Mouse (Mus musculus): ENCODE measurements around the gene Olfr92. TPM values are rescaled to one million over a fixed set of nuclear protein-coding genes. Genes with fewer than 3 reads are reported as not detected.
A peak's percentile ranks its signal among the peaks of the same experiment; 100 is the strongest.
"Not testable (repeated sequence)": the region's sequence is repeated elsewhere in the genome, so short reads cannot be mapped to it uniquely, and the experiment has no call there.

Gene Olfr92
- polyA plus RNA-seq (2016; fragmentation: Nextera tagmentation; extraction: Ambion mirVana): not detected in 2 replicates

DNA sequence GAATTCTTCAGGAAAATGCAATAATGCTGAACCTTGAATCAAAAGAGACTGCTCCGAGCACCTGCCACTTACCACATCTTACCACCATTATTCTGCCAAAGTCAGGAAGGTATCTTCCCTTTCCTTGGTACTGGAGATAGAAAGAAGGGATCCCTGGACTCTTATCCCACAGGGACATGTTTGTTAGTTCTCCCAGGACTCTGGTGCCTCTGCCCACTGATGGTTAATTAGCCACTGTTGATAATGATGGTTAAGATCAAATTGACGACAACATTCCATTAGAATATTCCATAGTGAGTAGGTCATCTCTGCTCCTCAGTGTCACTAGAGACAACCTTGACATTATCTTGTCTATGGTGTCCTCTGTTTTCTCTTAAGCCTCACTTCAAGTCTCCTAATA lies at the start of gene Olfr92:
Gene Olfr92 (minus strand): TSS at position 101 of the 400 bp plus-strand sequence.
- no peaks in the 10 kb centered on the region for H3K36me3 ChIP-seq
- no peak for ATAC-seq (ENCODE audit: low FRiP score, low read depth)
- no peaks in the 10 kb centered on the region for H3K27me3 ChIP-seq
- no peak within 1 kb of the TSS for H3K4me3 ChIP-seq
- no peak within 1 kb of the TSS for H3K9ac ChIP-seq (replicated peaks)
- no peaks in the 10 kb centered on the region for H3K4me1 ChIP-seq
- no peak within 1 kb of the TSS for H3K4me2 ChIP-seq (replicated peaks)
- no peak within 1 kb of the TSS for H3K27ac ChIP-seq (replicated peaks)
- no peaks in the 10 kb centered on the region for H3K9me3 ChIP-seq
- WGBS: 98% methylated on average over 2 of the region's 2 CpGs

DNA sequence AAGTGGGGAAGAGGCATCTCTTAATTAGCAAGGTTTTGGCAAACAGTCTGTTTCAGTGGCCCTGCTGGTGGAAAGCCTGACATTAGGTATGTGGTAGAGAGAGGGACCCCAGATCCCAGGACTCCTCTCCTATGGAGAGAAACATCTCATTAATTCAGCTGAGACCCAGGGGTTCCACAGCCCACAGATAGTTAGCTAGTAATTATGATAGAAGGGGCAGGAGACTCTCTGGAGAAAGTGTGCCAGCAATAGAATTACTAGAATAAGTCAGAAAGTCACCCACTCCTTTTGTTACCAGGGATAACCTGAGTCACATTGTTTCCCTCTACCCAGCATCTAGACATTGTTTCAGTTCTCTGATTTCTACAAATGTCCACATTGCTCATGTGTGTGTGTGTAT lies 41.5 kb upstream of the Olfr92 start, which contains the start of gene Olfr93:
Gene Olfr93 (minus strand): TSS at position 101 of the 400 bp plus-strand sequence.
- H3K4me3 ChIP-seq: no peak within 1 kb of the TSS
- H3K4me2 ChIP-seq (replicated peaks): no peak within 1 kb of the TSS
- H3K36me3 ChIP-seq: no peaks in the 10 kb centered on the region
- ATAC-seq (ENCODE audit: low FRiP score, low read depth): no peak
- H3K9ac ChIP-seq (replicated peaks): no peak within 1 kb of the TSS
- no peaks in the 10 kb centered on the region for H3K4me1 ChIP-seq
- H3K27ac ChIP-seq (replicated peaks): no peak within 1 kb of the TSS
- H3K9me3 ChIP-seq: no peaks in the 10 kb centered on the region
- no peaks in the 10 kb centered on the region for H3K27me3 ChIP-seq

DNA sequence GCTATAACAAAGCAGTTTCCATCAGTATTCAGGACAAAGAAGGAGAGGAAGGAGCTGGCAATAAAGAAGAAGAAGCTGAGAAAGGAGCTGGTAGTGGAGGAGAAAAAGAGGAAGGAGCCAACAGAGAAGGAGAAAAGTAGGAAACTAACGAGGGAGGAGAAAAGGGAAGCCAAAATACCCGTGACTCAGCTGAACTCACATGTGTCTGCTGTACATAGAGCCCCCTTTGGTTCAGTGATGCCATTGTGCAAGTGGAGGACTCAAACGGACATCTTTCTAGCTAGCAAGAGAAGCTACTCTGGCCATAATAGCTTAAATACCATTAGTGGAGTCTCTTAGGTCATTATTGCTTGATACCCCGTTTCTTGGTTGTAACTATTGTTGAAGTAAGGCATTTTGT lies 11.5 kb upstream of the Olfr92 start:
- H3K27ac ChIP-seq (replicated peaks); H3K27me3 ChIP-seq; H3K36me3 ChIP-seq; H3K9ac ChIP-seq (replicated peaks); ATAC-seq (ENCODE audit: low FRiP score, low read depth); H3K4me3 ChIP-seq; H3K9me3 ChIP-seq; H3K4me1 ChIP-seq; H3K4me2 ChIP-seq (replicated peaks): not testable (repeated sequence)
- WGBS: 69% methylated on average over 4 of the region's 4 CpGs

DNA sequence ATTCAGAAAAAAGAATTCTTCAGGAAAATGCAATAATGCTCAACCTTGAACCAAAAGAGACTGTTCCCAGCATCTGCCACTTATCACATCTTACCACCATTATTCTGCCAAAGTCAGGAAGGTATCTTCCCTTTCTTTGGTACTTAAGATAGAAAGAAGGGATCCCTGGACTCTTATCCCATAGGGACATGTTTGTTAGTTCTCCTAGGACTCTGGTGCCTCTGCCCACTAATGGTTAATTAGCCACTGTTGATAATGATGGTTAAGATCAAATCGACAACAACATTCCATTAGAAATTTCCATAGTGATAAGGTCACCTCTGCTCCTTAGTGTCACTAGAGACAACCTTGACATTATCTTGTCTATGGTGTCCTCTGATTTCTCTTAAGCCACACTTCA lies 21.7 kb downstream of the Olfr92 start, which contains the start of gene Olfr91:
Gene Olfr91 (minus strand): TSS at position 101 of the 400 bp plus-strand sequence.
- no peak for ATAC-seq (ENCODE audit: low FRiP score, low read depth)
- no peaks in the 10 kb centered on the region for H3K27me3 ChIP-seq
- H3K9ac ChIP-seq (replicated peaks): no peak within 1 kb of the TSS
- no peaks in the 10 kb centered on the region for H3K36me3 ChIP-seq
- no peaks in the 10 kb centered on the region for H3K9me3 ChIP-seq
- H3K4me2 ChIP-seq (replicated peaks): no peak within 1 kb of the TSS
- WGBS: 82% methylated on average over 1 of the region's 1 CpGs
- H3K4me1 ChIP-seq: no peaks in the 10 kb centered on the region
- H3K27ac ChIP-seq (replicated peaks): no peak within 1 kb of the TSS
- no peak within 1 kb of the TSS for H3K4me3 ChIP-seq

DNA sequence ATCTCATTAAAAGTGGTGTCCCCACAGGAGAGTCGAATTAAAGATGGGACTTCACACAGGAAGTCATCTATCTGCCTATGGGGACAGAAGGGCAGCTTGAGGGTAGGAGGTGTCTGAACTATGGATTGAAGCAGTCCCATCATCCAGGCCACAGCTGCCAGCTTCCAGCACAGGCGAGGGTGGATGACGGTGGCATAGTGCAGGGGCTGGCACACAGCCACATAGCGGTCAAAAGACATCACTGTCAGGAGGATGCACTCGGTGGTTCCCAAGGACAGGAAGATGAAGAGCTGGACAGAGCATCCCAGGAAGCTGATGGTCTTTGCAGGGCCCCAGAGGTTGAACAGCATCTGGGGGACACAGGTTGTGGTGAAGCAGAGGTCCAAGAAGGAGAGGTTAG lies 26.6 kb downstream of the Olfr92 start:
- no peak overlapping the region for H3K9ac ChIP-seq (replicated peaks)
- H3K4me3 ChIP-seq: no peak overlapping the region
- no peak overlapping the region for H3K27ac ChIP-seq (replicated peaks)
- H3K4me2 ChIP-seq (replicated peaks): no peak overlapping the region
- H3K36me3 ChIP-seq: no peaks in the 10 kb centered on the region
- 83% methylated on average over 5 of the region's 5 CpGs for WGBS
- no peaks in the 10 kb centered on the region for H3K9me3 ChIP-seq
- no peaks in the 10 kb centered on the region for H3K4me1 ChIP-seq
- no peaks in the 10 kb centered on the region for H3K27me3 ChIP-seq
- ATAC-seq (ENCODE audit: low FRiP score, low read depth): no peak

DNA sequence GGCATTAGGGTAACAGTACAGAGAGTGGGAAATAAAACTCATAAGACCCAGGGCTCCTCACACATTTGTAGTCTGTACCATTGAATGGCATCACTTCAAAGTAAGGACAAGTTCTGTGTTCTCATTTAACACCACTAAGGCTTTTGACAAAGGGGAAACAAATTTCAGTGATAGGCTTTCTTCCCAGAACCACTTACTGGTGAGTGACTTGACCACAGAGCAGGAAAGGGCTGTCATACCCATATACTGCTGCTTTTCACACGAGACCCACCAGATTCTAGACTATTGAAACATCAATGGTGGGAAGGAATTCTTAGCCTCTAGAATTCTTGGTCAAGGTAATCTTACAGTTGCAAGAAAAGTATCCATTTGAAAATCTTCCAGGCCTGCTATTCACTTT lies 27.7 kb downstream of the Olfr92 start:
- H3K9ac ChIP-seq (replicated peaks): no peak overlapping the region
- H3K4me2 ChIP-seq (replicated peaks): no peak overlapping the region
- no peaks in the 10 kb centered on the region for H3K36me3 ChIP-seq
- no peaks in the 10 kb centered on the region for H3K4me1 ChIP-seq
- H3K27ac ChIP-seq (replicated peaks): no peak overlapping the region
- no peak for ATAC-seq (ENCODE audit: low FRiP score, low read depth)
- 70% methylated on average over 1 of the region's 1 CpGs for WGBS
- no peaks in the 10 kb centered on the region for H3K27me3 ChIP-seq
- H3K4me3 ChIP-seq: no peak overlapping the region
- H3K9me3 ChIP-seq: no peaks in the 10 kb centered on the region

DNA sequence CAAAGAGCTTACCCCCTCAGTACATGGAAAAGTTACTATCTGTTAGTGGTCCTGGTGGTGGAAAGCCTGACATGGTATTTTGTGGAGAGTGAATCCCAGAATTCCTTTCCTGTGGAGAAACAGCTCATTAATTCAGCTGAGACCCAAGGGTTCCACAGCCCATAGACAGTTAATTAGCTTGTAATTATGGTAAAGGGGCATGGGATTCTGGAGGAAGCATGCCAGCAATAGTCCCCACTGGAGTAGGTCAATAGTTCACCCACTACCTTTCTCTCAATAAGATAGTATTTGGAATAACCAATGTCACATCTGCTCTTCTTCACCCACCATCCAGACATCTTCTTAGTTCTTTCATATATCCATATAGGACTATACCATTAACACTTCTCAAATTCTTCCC lies 31.5 kb downstream of the Olfr92 start, which contains the start of gene Olfr90:
Gene Olfr90 (minus strand): TSS at position 101 of the 400 bp plus-strand sequence.
- Histone ChIP-seq H3K4me2 (replicated peaks) (no peak within 1 kb of the TSS), H3K36me3 (no peaks in the 10 kb centered on the region), H3K4me3 (no peak within 1 kb of the TSS), H3K4me1 (no peaks in the 10 kb centered on the region), H3K27ac (replicated peaks) (no peak within 1 kb of the TSS), H3K9ac (replicated peaks) (no peak within 1 kb of the TSS), H3K9me3 (no peaks in the 10 kb centered on the region), H3K27me3 (no peaks in the 10 kb centered on the region)
- no peak for ATAC-seq (ENCODE audit: low FRiP score, low read depth)

DNA sequence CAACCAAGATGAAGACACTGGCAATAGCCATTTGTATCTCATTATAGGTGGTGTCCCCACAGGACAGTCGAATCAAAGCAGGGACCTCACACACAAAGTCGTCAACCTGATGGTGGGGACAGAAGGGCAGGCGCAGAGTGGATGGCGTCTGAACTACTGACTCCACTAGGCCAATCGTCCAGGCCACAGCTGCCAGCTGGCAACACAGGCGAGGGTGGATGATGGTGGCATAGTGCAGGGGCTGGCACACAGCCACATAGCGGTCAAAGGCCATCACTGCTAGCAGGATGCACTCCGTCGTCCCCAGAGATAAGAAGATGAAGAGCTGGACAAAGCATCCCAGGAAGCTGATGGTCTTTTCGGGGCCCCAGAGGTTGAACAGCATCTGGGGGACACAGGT lies 34.3 kb downstream of the Olfr92 start:
- H3K4me1 ChIP-seq: no peaks in the 10 kb centered on the region
- H3K4me2 ChIP-seq (replicated peaks): no peak overlapping the region
- no peak overlapping the region for H3K9ac ChIP-seq (replicated peaks)
- H3K27me3 ChIP-seq: no peaks in the 10 kb centered on the region
- ATAC-seq (ENCODE audit: low FRiP score, low read depth): no peak
- no peaks in the 10 kb centered on the region for H3K9me3 ChIP-seq
- 87% methylated on average over 10 of the region's 10 CpGs for WGBS
- H3K4me3 ChIP-seq: no peak overlapping the region
- no peaks in the 10 kb centered on the region for H3K36me3 ChIP-seq
- H3K27ac ChIP-seq (replicated peaks): no peak overlapping the region

DNA sequence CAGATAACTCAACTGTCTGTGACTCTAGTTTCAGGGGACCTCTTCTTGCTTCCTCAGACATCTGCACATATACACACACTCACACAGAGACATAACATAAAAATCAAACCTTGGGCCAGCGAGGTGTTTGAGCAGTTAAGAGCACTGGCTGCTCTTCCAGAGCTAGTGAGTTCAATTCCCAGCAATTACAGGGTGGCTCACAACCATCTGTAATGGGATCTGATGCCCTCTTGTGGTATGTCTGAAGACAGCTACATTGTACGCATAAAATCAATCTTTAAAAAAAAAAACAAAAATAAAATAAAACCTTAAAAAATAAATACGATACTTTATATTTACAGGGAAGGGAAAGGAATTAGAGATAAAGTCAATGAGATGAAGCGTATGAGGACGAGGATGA lies 35.3 kb downstream of the Olfr92 start:
- Histone ChIP-seq H3K4me2 (replicated peaks) (no peak overlapping the region), H3K36me3 (no peaks in the 10 kb centered on the region), H3K9me3 (no peaks in the 10 kb centered on the region), H3K27me3 (no peaks in the 10 kb centered on the region), H3K4me3 (no peak overlapping the region), H3K27ac (replicated peaks) (no peak overlapping the region), H3K4me1 (peaks cover 4% of the 10 kb centered on the region; the same call in 1 of the 2 replicates), H3K9ac (replicated peaks) (no peak overlapping the region)
- no peak for ATAC-seq (ENCODE audit: low FRiP score, low read depth)
- WGBS: 59% methylated on average over 5 of the region's 5 CpGs

DNA sequence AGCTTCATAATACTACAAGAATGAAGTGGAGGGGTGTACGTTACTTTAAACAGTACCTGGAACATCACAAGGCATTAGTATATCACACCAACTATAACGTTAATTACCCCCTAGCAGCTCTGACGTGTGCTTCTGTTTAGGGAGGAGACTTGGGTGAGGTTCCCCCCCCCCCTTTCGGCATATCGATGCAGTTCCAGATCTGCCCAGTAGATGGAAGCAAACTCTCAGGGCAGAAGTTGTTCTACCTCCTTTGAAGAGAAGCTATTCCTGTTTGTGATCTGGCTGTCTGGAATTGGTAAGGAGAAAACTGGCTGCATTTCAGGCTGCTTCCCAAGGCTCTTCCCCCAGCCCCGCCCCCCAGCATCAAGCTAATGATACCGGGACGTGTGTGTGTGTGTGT lies 36.6 kb downstream of the Olfr92 start:
- WGBS: 6% methylated on average over 8 of the region's 8 CpGs
- no peak overlapping the region for H3K4me2 ChIP-seq (replicated peaks)
- no peak overlapping the region for H3K9ac ChIP-seq (replicated peaks)
- no peak overlapping the region for H3K4me3 ChIP-seq
- no peaks in the 10 kb centered on the region for H3K9me3 ChIP-seq
- H3K27me3 ChIP-seq: no peaks in the 10 kb centered on the region
- no peaks in the 10 kb centered on the region for H3K36me3 ChIP-seq
- no peak overlapping the region for H3K27ac ChIP-seq (replicated peaks)
- H3K4me1 ChIP-seq: peaks cover 16% of the 10 kb centered on the region
- peak; percentile 51 for ATAC-seq (ENCODE audit: low FRiP score, low read depth)

DNA sequence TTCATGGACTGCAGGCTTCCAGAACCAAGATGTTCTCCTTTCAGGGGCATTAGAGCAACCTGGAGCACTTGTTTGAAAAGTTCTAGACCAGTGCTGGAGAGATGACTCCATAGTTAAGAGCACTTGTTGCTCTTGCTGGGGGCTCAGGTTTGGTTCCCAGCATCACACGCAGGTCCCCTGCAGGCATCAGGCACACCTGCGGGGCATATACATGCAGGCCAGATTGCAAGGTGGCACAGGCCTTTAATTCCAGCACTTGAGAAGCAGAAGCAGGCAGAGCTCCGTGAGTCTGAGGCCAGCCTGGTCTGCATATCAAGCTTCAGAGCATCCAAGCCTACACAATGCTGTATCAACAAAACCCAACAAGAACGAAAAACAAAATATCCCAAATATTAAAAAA lies 38.2 kb downstream of the Olfr92 start:
- no peak overlapping the region for H3K4me2 ChIP-seq (replicated peaks)
- no peaks in the 10 kb centered on the region for H3K27me3 ChIP-seq
- H3K4me3 ChIP-seq: no peak overlapping the region
- H3K9ac ChIP-seq (replicated peaks): no peak overlapping the region
- no peak for ATAC-seq (ENCODE audit: low FRiP score, low read depth)
- H3K4me1 ChIP-seq: peaks cover 22% of the 10 kb centered on the region
- no peaks in the 10 kb centered on the region for H3K9me3 ChIP-seq
- 85% methylated on average over 4 of the region's 4 CpGs for WGBS
- peaks cover 3% of the 10 kb centered on the region; the same call in 1 of the 2 replicates for H3K36me3 ChIP-seq
- H3K27ac ChIP-seq (replicated peaks): no peak overlapping the region

DNA sequence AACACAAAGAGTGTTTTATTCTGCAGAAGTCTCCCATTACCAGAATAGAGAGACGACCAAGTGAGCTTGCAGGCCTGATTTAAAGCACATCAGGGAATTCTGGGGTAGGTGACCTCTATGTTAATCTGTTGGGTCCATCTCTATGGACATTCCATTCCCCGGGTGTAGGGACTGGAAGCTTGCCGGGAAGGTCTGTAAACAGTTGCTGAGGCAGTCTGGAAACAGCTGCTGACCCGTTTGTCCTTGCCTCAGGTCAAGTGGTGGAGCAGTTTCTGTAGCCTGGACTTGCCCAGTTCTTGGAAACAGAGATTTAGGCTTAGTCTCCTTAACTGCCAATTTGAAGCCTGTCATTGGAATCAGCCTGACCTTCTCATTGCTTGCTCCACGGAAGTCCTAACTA lies 39.8 kb downstream of the Olfr92 start:
- 13% methylated on average over 5 of the region's 5 CpGs for WGBS
- no peak overlapping the region for H3K4me3 ChIP-seq
- H3K9ac ChIP-seq (replicated peaks): no peak overlapping the region
- no peaks in the 10 kb centered on the region for H3K9me3 ChIP-seq
- ATAC-seq (ENCODE audit: low FRiP score, low read depth): no peak
- no peak overlapping the region for H3K4me2 ChIP-seq (replicated peaks)
- H3K4me1 ChIP-seq: peaks cover 22% of the 10 kb centered on the region
- H3K36me3 ChIP-seq: peaks cover 19% of the 10 kb centered on the region; the same call in 1 of the 2 replicates
- H3K27me3 ChIP-seq: peaks cover 9% of the 10 kb centered on the region
- H3K27ac ChIP-seq (replicated peaks): no peak overlapping the region

DNA sequence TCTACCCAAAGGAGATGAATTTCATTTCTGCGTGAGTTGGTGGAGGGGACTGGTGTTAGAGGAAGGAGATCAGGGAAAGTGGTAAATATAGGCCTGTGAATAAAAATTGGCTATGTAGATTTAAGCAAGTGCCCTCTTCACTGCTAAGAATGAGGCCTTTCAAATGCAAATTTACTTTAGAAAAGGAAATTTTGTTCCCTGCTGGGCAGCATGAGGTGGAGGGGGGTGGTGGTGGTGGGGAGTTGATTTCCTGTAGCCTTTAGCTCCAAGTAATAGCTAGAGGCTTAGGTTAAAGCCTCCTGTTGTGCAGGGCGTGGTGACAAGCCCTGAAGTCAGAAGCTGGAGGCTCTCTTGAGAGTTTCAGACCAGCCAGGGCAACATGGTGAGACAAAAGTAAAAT lies 40.9 kb downstream of the Olfr92 start:
- H3K27ac ChIP-seq (replicated peaks): peak overlapping the region; percentile 39
- peak; percentile 57 for ATAC-seq (ENCODE audit: low FRiP score, low read depth)
- 1% methylated on average over 2 of the region's 2 CpGs for WGBS
- H3K4me3 ChIP-seq: no peak overlapping the region
- H3K4me2 ChIP-seq (replicated peaks): peak overlapping the region; percentile 25
- peaks cover 29% of the 10 kb centered on the region for H3K36me3 ChIP-seq
- H3K9me3 ChIP-seq: no peaks in the 10 kb centered on the region
- H3K9ac ChIP-seq (replicated peaks): no peak overlapping the region
- H3K4me1 ChIP-seq: peaks cover 22% of the 10 kb centered on the region
- peaks cover 10% of the 10 kb centered on the region for H3K27me3 ChIP-seq
